Mouse (Mus musculus): ENCODE results near the gene Pzp. TPM values are rescaled to one million over a fixed set of nuclear protein-coding genes. Genes with fewer than 3 reads are reported as not detected.

Gene Pzp
- total RNA-seq (2021): 1 to 10 TPM; 2.0 to 3.4 TPM
- long read RNA-seq, experiment 1, partial matches to known transcripts: 2 of 5 reads
- long read RNA-seq, experiment 1, other reads (novel, unspliced or antisense): 3 of 5 reads
- long read RNA-seq, experiment 2, partial matches to known transcripts: 2 of 4 reads
- long read RNA-seq, experiment 2, other reads (novel, unspliced or antisense): 2 of 4 reads

DNA sequence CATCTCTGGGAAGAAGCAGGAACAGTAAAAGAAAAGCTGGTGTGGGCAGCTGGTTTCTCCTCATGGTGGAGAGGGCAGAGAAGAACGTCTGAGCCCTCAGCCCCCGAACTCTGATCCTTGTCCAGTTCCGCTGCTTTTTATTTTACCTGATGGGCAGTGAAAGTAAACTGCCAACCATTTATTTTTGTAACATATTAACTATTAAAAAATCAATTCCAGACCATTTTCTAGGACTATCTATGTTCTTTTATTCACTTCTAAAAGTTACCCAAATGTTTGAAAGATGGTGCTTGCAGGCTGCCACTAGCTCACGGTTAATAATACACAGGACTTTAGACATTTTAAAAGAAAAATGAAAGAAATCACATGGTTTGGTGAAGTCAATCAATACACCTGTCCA, at the start of gene Pzp:
Gene Pzp, minus strand, starts transcription at position 120 of the 400 bp plus-strand sequence.
- no peak for DNase-seq

DNA sequence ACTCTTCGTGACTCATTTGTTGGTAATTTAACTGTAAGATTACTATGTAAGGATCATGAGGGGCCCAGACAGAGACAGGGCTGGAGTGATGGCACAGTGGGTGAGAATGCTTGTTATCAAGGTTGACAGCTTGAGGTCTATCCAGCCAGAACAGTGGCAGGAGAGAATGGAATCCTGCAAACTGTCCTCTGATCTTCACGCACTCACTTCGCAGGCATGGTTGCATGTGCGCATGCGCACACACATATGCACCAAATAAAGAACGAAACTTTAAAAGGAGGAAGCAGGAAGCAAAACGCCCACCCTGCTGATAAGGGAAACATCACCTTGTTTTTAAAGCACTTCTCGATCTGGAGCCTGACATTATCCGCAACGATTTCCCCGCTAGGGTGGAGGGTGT, 40.1 kb upstream of the Pzp start:
- DNase-seq: no peak

- no peak for DNase-seq
Measured at GRCm38 (mm10) chr6:128554049-128554448, 27.5 kb upstream of the Pzp start.

GRCm38 (mm10) chr6:128549463-128550452, 23.2 kb upstream of the Pzp start:
- DNase-seq: no peak

- DNase-seq: no peak
Measured at GRCm38 (mm10) chr6:128548532-128548931, 22.0 kb upstream of the Pzp start.

DNA sequence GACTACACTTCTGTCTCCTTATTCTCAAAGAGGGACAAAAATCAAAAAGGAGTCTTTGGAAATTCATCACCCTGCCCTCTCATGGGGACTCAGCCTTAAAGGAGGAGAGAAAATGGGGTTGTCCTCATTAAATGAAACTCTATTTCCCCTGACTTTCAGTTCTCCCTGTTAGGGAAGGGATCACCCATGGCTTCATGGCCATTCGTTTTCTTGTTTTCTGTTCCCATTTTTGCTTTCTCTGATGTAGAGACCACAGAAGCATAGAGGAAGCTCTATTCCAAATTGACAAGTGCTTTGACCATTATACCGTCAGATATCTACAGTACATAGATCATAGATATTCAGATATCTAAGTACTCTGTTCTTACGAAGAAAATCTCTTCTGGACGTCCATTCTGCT, 18.9 kb upstream of the Pzp start:
- DNase-seq: no peak

DNA sequence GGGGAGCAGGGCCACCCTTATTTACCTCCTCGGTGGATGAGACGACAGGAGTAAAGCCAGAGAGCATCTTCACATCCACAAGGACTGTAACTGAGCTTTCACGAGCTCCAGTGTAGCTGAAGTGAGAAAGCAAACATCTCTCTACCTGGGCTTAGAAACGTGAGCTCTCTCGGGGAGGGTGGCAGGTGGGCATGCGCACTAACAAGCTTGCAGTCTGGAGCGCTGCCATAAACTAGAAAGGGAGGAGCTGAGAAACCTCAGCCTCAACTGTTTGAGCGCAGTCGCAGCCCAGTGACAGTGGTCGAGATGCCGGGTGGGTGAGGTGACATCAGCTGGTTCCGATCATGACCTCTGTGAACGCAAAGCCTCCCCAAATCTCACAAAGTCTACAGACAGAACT, 16.7 kb upstream of the Pzp start:
- no peak for DNase-seq

GRCm38 (mm10) chr6:128535250-128535649, 8.7 kb upstream of the Pzp start:
- DNase-seq: no peak

- DNase-seq: no peak
Measured at GRCm38 (mm10) chr6:128533296-128533695, 6.8 kb upstream of the Pzp start.

DNA sequence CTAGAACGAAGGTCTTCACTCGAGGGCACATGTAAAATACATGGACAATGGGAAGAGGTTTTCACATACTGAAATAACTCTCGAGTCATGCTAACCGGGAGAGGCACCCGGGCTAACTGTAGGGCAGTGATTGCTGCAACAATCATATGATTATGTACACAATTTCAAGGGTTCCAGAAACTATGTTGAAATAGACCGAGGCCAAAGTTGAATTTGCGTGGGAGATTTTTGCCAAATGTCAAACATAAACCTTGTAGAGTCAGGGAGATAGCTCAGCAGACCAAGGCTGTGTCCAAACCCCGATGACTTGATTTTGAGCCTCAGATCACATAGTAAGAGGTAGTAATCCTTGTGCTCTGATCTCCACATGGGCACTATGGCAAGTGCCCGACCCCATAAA, 6.2 kb upstream of the Pzp start:
- no peak for DNase-seq

GRCm38 (mm10) chr6:128528491-128528890, 2.0 kb upstream of the Pzp start:
- DNase-seq: no peak

- no peak for DNase-seq
Measured at GRCm38 (mm10) chr6:128527110-128527509, 590 bp upstream of the Pzp start.

DNA sequence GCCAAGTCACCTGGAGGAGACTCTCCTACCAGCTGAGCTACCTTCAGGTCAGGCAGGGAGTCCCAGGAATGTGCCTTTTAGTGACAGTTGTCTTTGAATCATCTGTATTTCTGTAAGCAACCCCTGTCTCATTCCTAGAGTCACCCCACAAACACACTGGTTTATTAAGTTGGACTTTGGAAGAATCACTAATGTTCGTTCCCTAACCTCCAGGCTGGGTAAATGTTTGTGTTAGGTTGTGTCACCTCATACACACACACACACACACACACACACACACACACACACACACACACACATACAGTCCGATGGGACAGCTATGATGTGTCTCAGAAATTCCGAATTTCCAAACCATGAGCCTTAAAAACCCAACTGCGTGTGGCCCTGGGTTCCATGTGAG, 719 bp downstream of the Pzp start:
- DNase-seq: no peak

DNA sequence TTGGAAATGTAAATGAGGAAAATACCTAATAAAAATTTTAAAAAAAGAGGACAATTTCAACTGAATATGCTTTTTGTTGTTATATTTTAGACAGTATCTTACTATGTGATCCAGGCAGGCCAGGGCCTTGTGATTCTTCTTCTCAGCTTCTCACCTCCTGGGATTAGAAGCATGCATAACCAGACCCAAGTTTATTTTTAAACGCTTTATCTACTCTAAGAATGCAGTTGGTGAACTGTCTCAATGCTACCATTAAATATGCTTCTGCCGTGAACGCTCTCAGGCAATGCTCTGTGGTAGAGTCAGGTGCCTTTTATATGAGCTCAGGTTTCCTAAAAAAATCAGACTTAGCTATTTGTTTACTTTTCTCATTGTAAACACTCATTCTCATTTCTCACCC, 3.2 kb downstream of the Pzp start:
- DNase-seq: no peak

GRCm38 (mm10) chr6:128519159-128519558, 7.4 kb downstream of the Pzp start:
- DNase-seq: no peak

- DNase-seq: no peak
Measured at GRCm38 (mm10) chr6:128505676-128506236, 20.8 kb downstream of the Pzp start.

- no peak for DNase-seq
Measured at GRCm38 (mm10) chr6:128504743-128505142, 21.8 kb downstream of the Pzp start.

DNA sequence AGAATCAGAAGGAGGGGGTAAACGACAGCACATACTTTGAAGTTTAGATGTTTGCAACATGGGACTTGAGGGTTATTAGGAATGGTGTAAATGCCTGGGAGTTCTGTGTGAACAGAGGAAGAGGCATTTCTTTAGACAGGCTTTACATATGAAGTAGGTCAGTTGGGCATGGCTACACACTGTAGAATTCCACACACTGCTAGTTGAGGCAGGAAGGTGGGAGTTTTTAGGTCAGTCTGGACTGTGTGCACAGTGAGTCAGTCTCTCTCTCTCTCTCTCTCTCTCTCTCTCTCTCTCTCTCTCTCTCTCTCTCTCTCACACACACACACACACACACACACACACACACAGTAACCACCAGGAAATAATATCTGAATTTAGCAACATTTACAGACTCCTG, 31.2 kb downstream of the Pzp start:
- DNase-seq: no peak

GRCm38 (mm10) chr6:128494646-128495331, 31.7 kb downstream of the Pzp start:
- peak; percentile 29 to 43 for DNase-seq

GRCm38 (mm10) chr6:128491916-128492315, 34.6 kb downstream of the Pzp start:
- no peak for DNase-seq

DNA sequence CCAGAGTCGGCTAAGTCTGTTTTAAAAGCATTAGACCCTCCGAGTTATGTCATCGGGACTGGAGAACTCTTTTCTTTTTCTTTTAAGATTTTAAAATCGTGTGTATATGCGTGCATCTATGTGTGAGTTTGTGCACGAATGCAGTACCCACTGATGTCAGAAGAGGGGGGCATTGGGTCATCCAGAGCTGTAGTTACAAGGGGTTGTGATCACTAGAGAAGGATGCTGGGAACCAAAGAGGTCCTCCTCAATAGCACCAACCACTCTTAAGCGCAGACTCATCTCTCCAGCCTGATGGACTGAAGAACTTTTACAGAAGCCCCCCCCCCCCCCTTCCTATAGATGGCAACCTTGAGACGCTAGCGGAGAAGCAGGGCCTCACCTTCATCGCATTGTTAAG, 36.4 kb downstream of the Pzp start:
- no peak for DNase-seq

DNA sequence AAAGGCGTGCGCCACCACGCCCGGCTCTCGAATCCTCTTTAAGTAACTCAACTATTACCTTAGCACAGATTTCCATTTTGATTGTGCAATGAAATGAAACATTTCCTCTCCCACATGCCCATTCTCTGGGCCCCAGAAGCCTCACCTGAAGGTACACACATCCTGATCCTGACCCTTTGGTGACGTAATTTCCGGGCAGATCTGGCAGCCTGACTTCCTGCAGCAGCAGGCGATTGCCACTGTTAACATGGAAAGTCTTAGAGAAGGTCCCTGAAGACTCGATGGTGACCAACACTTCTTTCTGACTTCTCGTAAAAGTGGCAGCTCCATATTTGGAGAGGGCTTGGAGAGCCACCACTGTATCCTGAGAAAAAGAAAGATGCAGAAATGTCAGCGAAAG, 38.8 kb downstream of the Pzp start:
- no peak for DNase-seq
